ENCODE assay signal across 7 mouse cellular contexts in the genomic region with DNA sequence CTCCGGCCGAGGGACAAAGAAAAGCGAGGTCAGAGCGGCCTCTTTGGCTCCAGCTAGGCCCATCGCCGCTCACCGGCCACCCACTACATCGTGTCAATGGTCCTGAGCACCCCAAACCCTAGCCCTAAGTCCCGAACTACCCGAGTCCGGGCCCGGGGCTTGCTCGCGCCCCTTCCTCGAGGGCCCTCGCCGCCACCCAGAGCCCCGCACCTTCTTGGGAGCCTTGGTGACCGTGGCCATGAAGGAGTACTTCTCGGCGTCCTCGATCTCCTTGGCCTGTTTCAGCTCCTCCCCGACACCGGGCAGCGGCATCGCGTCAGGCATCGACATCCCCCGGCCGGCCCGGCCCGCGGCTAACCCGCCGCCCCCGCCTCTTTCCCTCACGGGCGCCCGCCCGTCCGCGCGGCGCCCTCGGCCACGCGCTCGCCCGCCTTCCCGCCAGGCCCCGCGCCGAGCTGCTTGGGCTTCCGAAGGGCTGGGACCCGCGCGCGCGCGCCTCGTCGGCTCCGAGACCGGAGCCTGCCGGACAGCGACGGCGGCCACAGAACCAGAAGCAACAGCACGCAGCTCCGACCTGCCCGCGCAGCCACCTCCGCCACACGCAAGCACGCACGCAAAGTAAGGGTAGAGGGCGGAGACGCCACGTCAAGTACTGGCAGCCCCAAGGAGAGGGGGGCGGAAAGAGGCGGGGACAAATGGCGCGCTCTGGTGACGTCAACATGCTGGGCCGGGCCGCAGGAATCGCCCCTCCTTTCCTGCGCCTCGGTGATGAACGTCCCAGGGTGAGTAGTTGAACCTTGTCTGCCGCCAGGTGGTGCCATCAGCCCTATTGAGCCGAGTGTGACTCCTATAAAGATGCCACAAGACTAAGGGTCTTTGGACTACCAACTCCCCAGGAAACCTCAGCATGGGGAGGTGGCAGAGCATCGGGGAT. TPM values are rescaled to one million over a fixed set of nuclear protein-coding genes. Genes with fewer than 3 reads are reported as not detected.
DNase-seq lines count a peak whose midpoint lies in the region; ATAC-seq and TF ChIP-seq lines count a peak whose summit lies in the region.

A gene (minus strand): TSS at position 613 of the 934 bp plus-strand sequence.

- H3K9me3 ChIP-seq in embryonic facial prominence, embryonic 10.5 days, result no peaks in the 10 kb centered on the region
- H3K9me3 ChIP-seq in intestine, postnatal 0 days (ENCODE audit: control insufficient read depth), result no peaks in the 10 kb centered on the region
- H3K9me3 ChIP-seq in midbrain, embryonic 12.5 days, result no peaks in the 10 kb centered on the region

- peaks cover 26% of the 10 kb centered on the region for H3K4me1 ChIP-seq in embryonic facial prominence, embryonic 10.5 days
- 0 out of 2 replicates have a peak, but pooled peaks cover 7% of the 10 kb centered on the region for H3K4me1 ChIP-seq in intestine, postnatal 0 days (replicated peaks; ENCODE audit: control insufficient read depth, insufficient read depth, low read length)
- H3K4me1 ChIP-seq in midbrain, embryonic 12.5 days, result peaks cover 23% of the 10 kb centered on the region
- peaks cover 17% of the 10 kb centered on the region; the same call in 1 of the 2 replicates for H3K4me1 ChIP-seq in small intestine, adult 2 months (ENCODE audit: control insufficient read depth, insufficient read depth, insufficient read length, low read length)

- under 1% methylated on average over 93 of the region's 93 CpGs for WGBS in embryonic facial prominence, embryonic 10.5 days
- WGBS in intestine, postnatal 0 days, result under 1% methylated on average over 89 of the region's 93 CpGs
- WGBS in midbrain, embryonic 12.5 days, result under 1% methylated on average over 93 of the region's 93 CpGs
- under 1% methylated on average over 93 of the region's 93 CpGs for WGBS in small intestine, adult 2 months

- H3K4me3 ChIP-seq in embryonic facial prominence, embryonic 10.5 days, result peak within 1 kb of the TSS; percentile 85
- H3K4me3 ChIP-seq in intestine, postnatal 0 days (ENCODE audit: low read depth, low read length), result peak within 1 kb of the TSS; percentile 77
- H3K4me3 ChIP-seq in midbrain, embryonic 12.5 days, result peak within 1 kb of the TSS; percentile 84
- peak within 1 kb of the TSS; percentile 88 for H3K4me3 ChIP-seq in small intestine, adult 2 months (ENCODE audit: low read depth, low read length)

- H3K27me3 ChIP-seq in embryonic facial prominence, embryonic 10.5 days (replicated peaks; ENCODE audit: low read depth, poor library complexity, severe bottlenecking), result no peaks in the 10 kb centered on the region
- no peaks in the 10 kb centered on the region for H3K27me3 ChIP-seq in intestine, postnatal 0 days (replicated peaks; ENCODE audit: control insufficient read depth, insufficient read depth, low read length)
- H3K27me3 ChIP-seq in midbrain, embryonic 12.5 days, result no peaks in the 10 kb centered on the region
- H3K27me3 ChIP-seq in small intestine, adult 2 months (ENCODE audit: control insufficient read depth, insufficient read depth, low read length), result no peaks in the 10 kb centered on the region

- intact Hi-C loops in left cerebral cortex, postnatal 4 days (cut with DNase I), result loop anchor here (1.0 to 5.0 kb wide), 3 partner anchors 61 to 366 kb away; no protein-coding TSS in a partner anchor

- TF ChIP-seq CTCF in intestine, postnatal 0 days (IDR thresholded peaks at IDR 0.05; ENCODE audit: low read depth), result peak; percentile 98
- TF ChIP-seq CTCF in small intestine, adult 2 months (IDR thresholded peaks at IDR 0.05; ENCODE audit: extremely low read depth, insufficient read length, insufficient replicate concordance, low read depth, low read length), result peak; percentile 86; the same call in 1 of the 2 replicates

- peak within 1 kb of the TSS; percentile 90 for H3K9ac ChIP-seq in intestine, postnatal 0 days (ENCODE audit: low read depth, low read length)
- H3K9ac ChIP-seq in midbrain, embryonic 12.5 days (replicated peaks), result peak within 1 kb of the TSS; percentile 96

- peak; percentile 99 for DNase-seq in adrenal gland, postnatal 10 days
- DNase-seq in embryonic facial prominence, embryonic 10.5 days (ENCODE audit: low spot score), result peak; percentile 99
- DNase-seq in gonadal fat pad, adult 2 months (ENCODE audit: low read depth), result peak; percentile 50
- peak; percentile 99 for DNase-seq in left cerebral cortex, postnatal 4 days

- H3K36me3 ChIP-seq in embryonic facial prominence, embryonic 10.5 days (replicated peaks), result no peaks in the 10 kb centered on the region; the same call in 1 of the 2 replicates
- no peaks in the 10 kb centered on the region for H3K36me3 ChIP-seq in intestine, postnatal 0 days (ENCODE audit: control insufficient read depth, insufficient read depth)
- H3K36me3 ChIP-seq in midbrain, embryonic 12.5 days, result no peaks in the 10 kb centered on the region
- no peaks in the 10 kb centered on the region; the same call in 1 of the 2 replicates for H3K36me3 ChIP-seq in small intestine, adult 2 months (ENCODE audit: control insufficient read depth, insufficient read depth, low read length)

- H3K4me2 ChIP-seq in intestine, postnatal 0 days (replicated peaks; ENCODE audit: low read depth), result peak within 1 kb of the TSS; percentile 77
- H3K4me2 ChIP-seq in midbrain, embryonic 12.5 days (replicated peaks), result peak within 1 kb of the TSS; percentile 92

- H3K27ac ChIP-seq in embryonic facial prominence, embryonic 10.5 days (replicated peaks), result peak within 1 kb of the TSS; percentile 96
- H3K27ac ChIP-seq in intestine, postnatal 0 days (ENCODE audit: low read depth, low read length), result peak within 1 kb of the TSS; percentile 93
- H3K27ac ChIP-seq in midbrain, embryonic 12.5 days (replicated peaks), result peak within 1 kb of the TSS; percentile 90
- H3K27ac ChIP-seq in small intestine, adult 2 months (ENCODE audit: insufficient read depth, low read depth, low read length), result peak within 1 kb of the TSS; percentile 74

- peak; percentile 96 for ATAC-seq in intestine, postnatal 0 days
- ATAC-seq in midbrain, embryonic 12.5 days (ENCODE audit: low FRiP score, low read depth), result peak; percentile 98

- peak; percentile 92 for TF ChIP-seq POLR2A in small intestine, adult 2 months (IDR thresholded peaks at IDR 0.05; ENCODE audit: low read depth, low read length)

RNA-seq across cellular contexts. Expression of the gene that starts here (rescaled TPM):
- total RNA-seq in adrenal gland, postnatal 10 days (2021), result 100 to 1,000 TPM; 249 to 285 TPM
- polyA plus RNA-seq in embryonic facial prominence, embryonic 10.5 days (2016; fragmentation: Nextera tagmentation; extraction: Ambion mirVana), result 88.7 and 88.8 TPM in 2 replicates
- polyA plus RNA-seq in gonadal fat pad, adult 2 months (2012; rRNA removed), result 89.6 and 93.7 TPM in 2 replicates
- 37.8 and 39.0 TPM in 2 replicates for polyA plus RNA-seq in intestine, postnatal 0 days (2015; fragmentation: Nextera tagmentation; extraction: Ambion mirVana)
- total RNA-seq in left cerebral cortex, postnatal 4 days (2021), result 100 to 1,000 TPM; 185 to 200 TPM
- polyA plus RNA-seq in midbrain, embryonic 12.5 days (2016; fragmentation: Nextera tagmentation; extraction: Ambion mirVana), result 143 and 151 TPM in 2 replicates
- polyA plus RNA-seq in small intestine, adult 2 months (2012; rRNA removed), result 31.6 and 34.9 TPM in 2 replicates

Comparison
In these comparisons a context has a peak if more than half of its experiments do, and no peak if none do; other contexts are left out.
1. Peak in every context shown above with its lines: DNase-seq, ATAC-seq, H3K4me3 ChIP-seq and H3K27ac ChIP-seq.